Mouse (Mus musculus): ENCODE results near the gene Slc7a11.

DNA sequence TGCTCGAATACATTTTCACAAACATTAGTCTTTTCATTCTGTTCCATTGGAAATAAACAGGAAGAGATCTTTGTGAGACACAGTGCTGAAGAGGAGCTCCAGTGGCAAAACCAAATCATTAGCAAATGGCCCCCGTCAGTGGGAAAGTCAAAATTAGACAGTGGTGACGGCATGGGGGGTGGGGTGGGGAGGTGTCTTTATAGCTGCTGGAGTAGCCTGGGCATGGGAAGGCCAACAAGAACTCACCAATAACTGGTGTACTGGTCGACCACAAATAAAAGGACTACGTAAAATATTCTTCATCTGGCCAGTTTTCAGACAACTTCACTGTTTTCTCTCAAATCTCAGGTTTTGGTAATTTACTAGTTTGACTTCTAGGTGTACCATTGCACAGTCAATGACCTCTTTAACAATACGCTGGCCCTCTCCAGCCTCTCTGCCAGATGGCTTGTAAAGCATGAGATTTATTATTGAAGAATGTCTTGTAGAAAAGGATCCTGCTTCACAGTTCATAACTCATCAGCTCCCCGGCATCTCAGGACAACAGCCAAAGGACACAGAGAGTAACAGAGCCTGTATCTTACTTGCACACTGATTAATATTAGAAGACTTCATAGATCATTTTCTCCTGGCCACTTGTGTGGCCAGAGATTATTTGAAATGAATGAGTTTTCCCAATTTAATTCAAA lies 348.9 kb downstream of the Slc7a11 start:
- TF ChIP-seq CTCF (IDR thresholded peaks at IDR 0.05; ENCODE audit: insufficient read depth, low read depth, low read length) (no peak), POLR2A (IDR thresholded peaks at IDR 0.05; ENCODE audit: insufficient read depth, low read depth, low read length) (no peak)
